Mouse (Mus musculus) limb, embryonic 11.5 days (tissue): Measurements from ENCODE around the gene Eftud2. TPM values are rescaled to one million over a fixed set of nuclear protein-coding genes. Genes with fewer than 3 reads are reported as not detected.

ENCODE experiments used
- ATAC-seq: fragments of 200-750 bp; cut with Nextera tagmentation; 2 replicates; pipeline ENCODE4 v1.8.0; 2017; ENCODE audit warnings: low read depth; ENCODE audit not compliant: insufficient number of reproducible peaks, low FRiP score, low TSS enrichment
- DNase-seq: peaks from one replicate; pipeline ENCODE4 v3.0.0-alpha.2; 2015; ENCODE audit warnings: low spot score
- H3K27ac ChIP-seq: fragments of 300-500 bp; sonication (generic); replicated peaks from 2 replicates; pipeline ENCODE4 v1.5.1; 2014; ENCODE audit warnings: low read depth, mild to moderate bottlenecking, low read length
- H3K27me3 ChIP-seq: fragments of 300-500 bp; sonication (generic); 2 replicates; pipeline ENCODE4 v1.6.1; 2014; ENCODE audit warnings: mild to moderate bottlenecking, low read length, mixed read lengths; ENCODE audit not compliant: control insufficient read depth, insufficient read depth
- H3K36me3 ChIP-seq: fragments of 300-500 bp; sonication (generic); 2 replicates; pipeline ENCODE4 v1.6.1; 2014; ENCODE audit warnings: mild to moderate bottlenecking, low read length, moderate library complexity, mixed read lengths; ENCODE audit not compliant: control insufficient read depth, insufficient read depth
- H3K4me1 ChIP-seq: fragments of 300-500 bp; sonication (generic); 2 replicates; pipeline ENCODE4 v1.6.1; 2014; ENCODE audit warnings: low read length, mixed read lengths; ENCODE audit not compliant: control insufficient read depth, insufficient read depth
- H3K4me2 ChIP-seq: fragments of 300-500 bp; sonication (generic); 2 replicates; pipeline ENCODE4 v1.6.1; 2014; ENCODE audit warnings: low read depth, mild to moderate bottlenecking, moderate library complexity; ENCODE audit not compliant: severe bottlenecking
- H3K4me3 ChIP-seq: fragments of 300-500 bp; sonication (generic); 2 replicates; pipeline ENCODE4 v1.5.1; 2014; ENCODE audit warnings: low read depth, low read length
- H3K9ac ChIP-seq: fragments of 300-500 bp; sonication (generic); 2 replicates; pipeline ENCODE4 v1.6.1; 2014; ENCODE audit warnings: mild to moderate bottlenecking, low read length
- H3K9me3 ChIP-seq: fragments of 300-500 bp; sonication (generic); 2 replicates; pipeline ENCODE4 v1.6.1; 2016; ENCODE audit warnings: low read length; ENCODE audit not compliant: control insufficient read depth
- WGBS: fragments of 180-500 bp; shearing (Covaris S2); extraction: QIAGEN DNeasy Blood & Tissue Kit; methylation state at CpG from one replicate; pipeline ENCODE4 v1.1.7; 2014; 5-methylcytosine and 5-hydroxymethylcytosine counted together
- polyA plus RNA-seq: library from polyadenylated mRNA; unstranded; fragments of >200 nt; fragmentation: Nextera tagmentation; extraction: Ambion mirVana; gene quantifications from 2 replicates; pipeline ENCODE4 v1.2.1, GENCODE M21; 2014

Gene Eftud2
- polyA plus RNA-seq, 1 experiment from 2014 or later, result 276 TPM

DNA sequence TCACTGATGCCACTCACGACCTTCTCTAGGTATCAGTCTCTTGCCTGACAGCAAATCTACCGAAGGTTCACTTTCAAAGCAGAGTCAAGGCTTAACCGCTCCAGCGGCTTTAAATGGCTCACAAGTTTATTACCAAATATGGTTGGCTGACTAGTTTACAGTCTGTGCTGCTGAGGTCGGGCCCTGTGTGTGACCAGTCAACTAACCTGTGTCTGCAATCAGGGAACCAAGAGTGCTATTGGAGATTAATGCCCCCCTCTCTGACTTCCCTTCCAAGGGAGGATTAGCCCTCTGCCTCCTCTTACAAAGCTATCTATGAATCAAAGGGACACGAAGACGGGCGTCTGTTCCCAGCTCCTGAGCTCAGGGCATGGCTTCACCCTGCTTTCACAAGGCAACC lies 86.6 kb downstream of the Eftud2 start:
- no peaks in the 10 kb centered on the region for H3K36me3 ChIP-seq
- H3K4me1 ChIP-seq, result no peaks in the 10 kb centered on the region
- WGBS, result 48% methylated on average over 8 of the region's 8 CpGs
- no peak overlapping the region for H3K9ac ChIP-seq
- no peak overlapping the region for H3K4me3 ChIP-seq
- H3K27ac ChIP-seq, result no peak overlapping the region
- ATAC-seq (no peak), DNase-seq (no peak)
- no peaks in the 10 kb centered on the region for H3K27me3 ChIP-seq
- no peak overlapping the region for H3K4me2 ChIP-seq
- H3K9me3 ChIP-seq, result no peaks in the 10 kb centered on the region

DNA sequence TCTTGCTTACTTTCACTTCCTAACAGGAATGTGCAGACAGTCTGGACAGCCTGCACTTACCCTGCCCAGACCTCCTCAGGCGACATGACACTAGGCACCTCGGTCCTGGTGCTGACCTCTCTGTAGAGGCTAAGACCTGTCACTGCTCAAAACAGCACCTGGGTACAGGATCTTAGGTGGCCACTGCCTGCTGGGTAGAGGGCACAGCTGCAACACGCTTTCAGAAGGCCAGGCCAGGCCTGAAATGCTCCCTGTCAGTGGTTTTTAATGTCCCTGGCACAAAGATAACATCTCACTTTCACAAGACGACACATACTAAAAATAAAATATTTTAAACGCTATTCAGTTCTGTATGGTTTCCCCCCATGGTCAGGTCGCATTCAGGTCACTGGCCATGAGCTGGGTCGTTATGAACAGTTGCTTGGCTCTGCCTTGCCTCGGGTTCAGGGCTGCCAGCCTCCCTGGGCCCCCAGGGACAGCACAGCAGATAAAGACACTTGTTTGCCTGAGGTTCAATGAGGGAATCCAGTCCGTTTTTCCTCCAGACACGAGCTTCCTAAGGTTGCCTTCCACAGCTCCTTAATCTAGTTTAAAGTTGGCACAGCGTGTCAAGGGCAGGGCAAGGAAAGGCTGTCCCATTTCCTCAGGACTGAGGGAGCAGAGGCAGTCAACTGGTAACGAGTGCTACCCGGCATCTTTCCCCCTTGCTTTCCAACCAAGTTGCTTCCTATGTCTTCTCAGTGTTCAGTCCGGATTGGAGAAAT lies 88.9 kb downstream of the Eftud2 start:
- no peak overlapping the region for H3K4me2 ChIP-seq
- no peak overlapping the region for H3K4me3 ChIP-seq
- no peaks in the 10 kb centered on the region for H3K4me1 ChIP-seq
- no peaks in the 10 kb centered on the region for H3K27me3 ChIP-seq
- 63% methylated on average over 14 of the region's 14 CpGs for WGBS
- H3K9me3 ChIP-seq, result no peaks in the 10 kb centered on the region
- ATAC-seq, result no peak
- H3K9ac ChIP-seq, result no peak overlapping the region
- H3K27ac ChIP-seq, result no peak overlapping the region
- no peaks in the 10 kb centered on the region for H3K36me3 ChIP-seq
- DNase-seq, result no peak

Other genes with a start within 250 kb of the Eftud2 start
- gene Meioc, start 217.3 kb downstream of the Eftud2 start, polyA plus RNA-seq, result 0.35 and 1.2 TPM in 2 replicates
- gene Ccdc43, start 183.2 kb downstream of the Eftud2 start, polyA plus RNA-seq, result 58.4 and 64.1 TPM in 2 replicates
- 14.2 and 15.4 TPM in 2 replicates for gene Adam11, start 119.5 kb downstream of the Eftud2 start, polyA plus RNA-seq
- 105 and 106 TPM in 2 replicates for gene Gjc1, start 61.3 kb downstream of the Eftud2 start, polyA plus RNA-seq
- gene Higd1b, start 45.1 kb downstream of the Eftud2 start, polyA plus RNA-seq, result 0.23 TPM in 1 of 2 replicates, not detected in the other
- 0.99 and 1.4 TPM in 2 replicates for gene Ccdc103, start 219 bp upstream of the Eftud2 start, polyA plus RNA-seq
- 0.11 TPM in 1 of 2 replicates, not detected in the other for gene Fam187a, start 4.2 kb upstream of the Eftud2 start, polyA plus RNA-seq
- 0.16 and 0.18 TPM in 2 replicates for gene Gfap, start 19.9 kb upstream of the Eftud2 start, polyA plus RNA-seq
- 10.6 and 10.8 TPM in 2 replicates for gene Kif18b, start 44.1 kb upstream of the Eftud2 start, polyA plus RNA-seq
- 0.85 and 0.88 TPM in 2 replicates for gene C1ql1, start 65.7 kb upstream of the Eftud2 start, polyA plus RNA-seq
- gene Nmt1, start 147.2 kb upstream of the Eftud2 start, polyA plus RNA-seq, result 69.1 and 69.8 TPM in 2 replicates
- 335 and 349 TPM in 2 replicates for gene Dcakd, start 147.3 kb upstream of the Eftud2 start, polyA plus RNA-seq
- 1.2 and 1.8 TPM in 2 replicates for gene Plcd3, start 220.7 kb upstream of the Eftud2 start, polyA plus RNA-seq
- gene Acbd4, start 220.7 kb upstream of the Eftud2 start, polyA plus RNA-seq, result 4.8 and 5.2 TPM in 2 replicates
- gene Hexim1, start 235.2 kb upstream of the Eftud2 start, polyA plus RNA-seq, result 5.2 and 5.6 TPM in 2 replicates